Mouse (Mus musculus) heart, postnatal 0 days (tissue): Measurements from ENCODE around the gene Snx32.

ENCODE experiments used
- CTCF ChIP-seq: IDR thresholded peaks from 2 replicates; pipeline ENCODE4 v1.5.1; 2016; ENCODE audit warnings: antibody characterized with exemption, control low read depth, low read depth
- EP300 ChIP-seq: IDR thresholded peaks from 2 replicates; pipeline ENCODE4 v1.6.1; 2016; ENCODE audit warnings: antibody characterized with exemption, low read depth

GRCm38 (mm10) chr19:5468374-5468773 lies 42.0 kb downstream of the Snx32 start, which contains the start of gene Ctsw:
- TF ChIP-seq CTCF: no peak
- no peak for TF ChIP-seq EP300
